Comparison of ENCODE assay signal across 8 mouse cellular contexts in genomic region chr17:35469842-35470751, GRCm38 (mm10). TPM values are rescaled to one million over a fixed set of nuclear protein-coding genes. Genes with fewer than 3 reads are reported as not detected.
A peak's percentile ranks its signal among the peaks of the same experiment; 100 is the strongest.
DNase-seq lines count a peak whose midpoint lies in the region; ATAC-seq and TF ChIP-seq lines count a peak whose summit lies in the region.

Gene H2-Q10 (plus strand): TSS chr17:35470089.

- peak within 1 kb of the TSS; percentile 33; the same call in 1 of the 2 replicates for H3K4me3 ChIP-seq in heart, adult 2 months
- peak within 1 kb of the TSS; percentile 54 for H3K4me3 ChIP-seq in bone marrow, adult 2 months (replicated peaks; ENCODE audit: control insufficient read depth, low read depth, low read length)
- peak within 1 kb of the TSS; percentile 44 for H3K4me3 ChIP-seq in hindbrain, embryonic 13.5 days
- peak within 1 kb of the TSS; percentile 45 for H3K4me3 ChIP-seq in limb, embryonic 14.5 days (replicated peaks; ENCODE audit: low read length)
- H3K4me3 ChIP-seq in neural tube, embryonic 15.5 days (replicated peaks), result peak within 1 kb of the TSS; percentile 42

- H3K79me2 ChIP-seq in heart, adult 2 months (replicated peaks; ENCODE audit: control insufficient read depth, insufficient read depth, low read length), result no peaks in the 10 kb centered on the region

- peak within 1 kb of the TSS; percentile 71 for H3K4me2 ChIP-seq in hindbrain, embryonic 13.5 days
- H3K4me2 ChIP-seq in limb, embryonic 14.5 days (replicated peaks; ENCODE audit: low read depth, low read length, severe bottlenecking), result peak within 1 kb of the TSS; percentile 86
- H3K4me2 ChIP-seq in neural tube, embryonic 15.5 days, result peak within 1 kb of the TSS; percentile 69

- DNase-seq in heart, adult 2 months, result no peak
- DNase-seq in heart, adult 9 months (ENCODE audit: low spot score in 2 of 2), result no peak
- no peak for DNase-seq in limb, embryonic 14.5 days (ENCODE audit: low spot score)
- DNase-seq in ovary, adult 18-20 months (ENCODE audit: low spot score), result no peak
- no peak for DNase-seq in left cerebral cortex, postnatal 14 days (ENCODE audit: low spot score in 2 of 2)

- 3% methylated on average over 80 of the region's 80 CpGs for WGBS in heart, adult 2 months
- WGBS in bone marrow, adult 2 months, result 4% methylated on average over 72 of the region's 80 CpGs
- WGBS in hindbrain, embryonic 13.5 days, result 1% methylated on average over 79 of the region's 80 CpGs
- 1% methylated on average over 70 of the region's 80 CpGs for WGBS in limb, embryonic 14.5 days
- 1% methylated on average over 80 of the region's 80 CpGs for WGBS in neural tube, embryonic 15.5 days

- peaks cover 2% of the 10 kb centered on the region; the same call in 1 of the 2 replicates for H3K27me3 ChIP-seq in heart, adult 2 months (ENCODE audit: control insufficient read depth, insufficient read depth, low read length)
- peaks cover 45% of the 10 kb centered on the region for H3K27me3 ChIP-seq in hindbrain, embryonic 13.5 days
- peaks cover 21% of the 10 kb centered on the region for H3K27me3 ChIP-seq in limb, embryonic 14.5 days (ENCODE audit: control insufficient read depth, insufficient read depth, low read length)
- peaks cover 27% of the 10 kb centered on the region for H3K27me3 ChIP-seq in neural tube, embryonic 15.5 days (replicated peaks)

- no peak for TF ChIP-seq CTCF in heart, adult 2 months (IDR thresholded peaks at IDR 0.05)
- no peak for TF ChIP-seq CTCF in bone marrow, adult 2 months (IDR thresholded peaks at IDR 0.05; ENCODE audit: control insufficient read depth, insufficient read depth, low read length)

- no peak; the same call in 1 of the 2 replicates for ATAC-seq in hindbrain, embryonic 13.5 days (ENCODE audit: low FRiP score)
- ATAC-seq in limb, embryonic 14.5 days (ENCODE audit: low FRiP score, low read depth), result no peak
- no peak for ATAC-seq in neural tube, embryonic 15.5 days (ENCODE audit: low FRiP score)

- no peaks in the 10 kb centered on the region for H3K36me3 ChIP-seq in heart, adult 2 months (ENCODE audit: control insufficient read depth, insufficient read depth, low read length)
- no peaks in the 10 kb centered on the region for H3K36me3 ChIP-seq in hindbrain, embryonic 13.5 days
- H3K36me3 ChIP-seq in limb, embryonic 14.5 days (ENCODE audit: control insufficient read depth, insufficient read depth, low read length), result no peaks in the 10 kb centered on the region
- no peaks in the 10 kb centered on the region for H3K36me3 ChIP-seq in neural tube, embryonic 15.5 days

- no peak within 1 kb of the TSS for H3K27ac ChIP-seq in heart, adult 2 months
- H3K27ac ChIP-seq in bone marrow, adult 2 months (ENCODE audit: control insufficient read depth, insufficient read depth, low read depth, low read length, poor library complexity), result peak within 1 kb of the TSS; percentile 62
- no peak within 1 kb of the TSS for H3K27ac ChIP-seq in hindbrain, embryonic 13.5 days
- H3K27ac ChIP-seq in limb, embryonic 14.5 days (replicated peaks; ENCODE audit: low read depth, low read length), result no peak within 1 kb of the TSS
- no peak within 1 kb of the TSS for H3K27ac ChIP-seq in neural tube, embryonic 15.5 days (replicated peaks)

- intact Hi-C loops in heart, adult 2 months (cut with DNase I), result no loop called here
- intact Hi-C loops in left cerebral cortex, postnatal 14 days (cut with DNase I), result no loop called here

- H3K9ac ChIP-seq in heart, adult 2 months (ENCODE audit: low read depth, low read length), result no peak within 1 kb of the TSS
- peak within 1 kb of the TSS; percentile 66; the same call in 1 of the 2 replicates for H3K9ac ChIP-seq in hindbrain, embryonic 13.5 days
- H3K9ac ChIP-seq in limb, embryonic 14.5 days (ENCODE audit: low read depth, low read length, severe bottlenecking), result peak within 1 kb of the TSS; percentile 43
- 0 out of 2 replicates have a peak within 1 kb of the TSS, but pooled peaks have one; percentile 7 for H3K9ac ChIP-seq in neural tube, embryonic 15.5 days (replicated peaks)

- TF ChIP-seq POLR2A in heart, adult 2 months (IDR thresholded peaks at IDR 0.05; ENCODE audit: insufficient read depth, low read depth, low read length), result no peak
- no peak for TF ChIP-seq POLR2A in bone marrow, adult 2 months (IDR thresholded peaks at IDR 0.05; ENCODE audit: borderline replicate concordance, control insufficient read depth, low read depth, low read length)
- TF ChIP-seq POLR2A in limb, embryonic 14.5 days (IDR thresholded peaks at IDR 0.05; ENCODE audit: borderline replicate concordance, extremely low read depth, insufficient read depth, insufficient read length), result no peak

- no peaks in the 10 kb centered on the region for H3K4me1 ChIP-seq in heart, adult 2 months (ENCODE audit: control insufficient read depth, insufficient read depth, low read length)
- H3K4me1 ChIP-seq in bone marrow, adult 2 months (ENCODE audit: control insufficient read depth, insufficient read depth, low read length), result no peaks in the 10 kb centered on the region
- H3K4me1 ChIP-seq in hindbrain, embryonic 13.5 days (replicated peaks), result peaks cover 12% of the 10 kb centered on the region
- no peaks in the 10 kb centered on the region for H3K4me1 ChIP-seq in limb, embryonic 14.5 days (ENCODE audit: control insufficient read depth, insufficient read depth, low read length)
- H3K4me1 ChIP-seq in neural tube, embryonic 15.5 days, result peaks cover 12% of the 10 kb centered on the region

- H3K9me3 ChIP-seq in hindbrain, embryonic 13.5 days, result no peaks in the 10 kb centered on the region
- no peaks in the 10 kb centered on the region for H3K9me3 ChIP-seq in limb, embryonic 14.5 days (ENCODE audit: control insufficient read depth, low read length)
- no peaks in the 10 kb centered on the region for H3K9me3 ChIP-seq in neural tube, embryonic 15.5 days (replicated peaks)

- TF ChIP-seq EP300 in heart, adult 2 months (IDR thresholded peaks at IDR 0.05; ENCODE audit: insufficient read depth, low read depth, low read length), result no peak

RNA-seq across cellular contexts. Expression of gene H2-Q10, which starts in this region (rescaled TPM):
- under 1 TPM; 0.34 to 0.37 TPM for total RNA-seq in heart, adult 2 months (2021)
- polyA plus RNA-seq in heart, adult 2 months (2012; rRNA removed), result 4.2 and 7.0 TPM in 2 replicates
- 28.2 and 68.7 TPM in 2 replicates for polyA plus RNA-seq in bone marrow, adult 2 months (2011; ENCODE audit: insufficient read depth, insufficient read length, low replicate concordance, missing spikeins)
- 0.10 and 0.23 TPM in 2 replicates for polyA plus RNA-seq in hindbrain, embryonic 13.5 days (2015; fragmentation: Nextera tagmentation; extraction: Ambion mirVana)
- 0.76 and 0.87 TPM in 2 replicates for polyA plus RNA-seq in limb, embryonic 14.5 days (2012; rRNA removed)
- 0.28 and 0.62 TPM in 2 replicates for polyA plus RNA-seq in limb, embryonic 14.5 days (2014; fragmentation: Nextera tagmentation; extraction: Ambion mirVana)
- 0.36 and 0.79 TPM in 2 replicates for polyA plus RNA-seq in neural tube, embryonic 15.5 days (2015; fragmentation: Nextera tagmentation; extraction: Ambion mirVana)
- total RNA-seq in left cerebral cortex, postnatal 14 days (2021), result under 1 TPM; 0.13 to 0.27 TPM
